Mouse (Mus musculus) liver, postnatal 0 days (tissue): ENCODE results near the gene Ankmy2. TPM values are rescaled to one million over a fixed set of nuclear protein-coding genes. Genes with fewer than 3 reads are reported as not detected.

Experiments used
- ATAC-seq: fragments of 200-750 bp; cut with Nextera tagmentation; 2 replicates; pipeline ENCODE4 v1.8.0; 2017; ENCODE audit warnings: mild to moderate bottlenecking, moderate library complexity
- DNase-seq: peaks from one replicate; pipeline ENCODE4 v3.0.0-alpha.2; 2016
- H3K27ac ChIP-seq: fragments of 300-500 bp; sonication (generic); 2 replicates; pipeline ENCODE4 v1.5.1; 2014; ENCODE audit warnings: antibody characterized with exemption, moderate library complexity, mild to moderate bottlenecking, low read depth
- H3K27me3 ChIP-seq: fragments of 300-500 bp; sonication (generic); 2 replicates; pipeline ENCODE4 v1.6.1; 2014; ENCODE audit warnings: low read length, control low read depth, mixed read lengths; ENCODE audit not compliant: insufficient read depth
- H3K36me3 ChIP-seq: fragments of 300-500 bp; sonication (generic); replicated peaks from 2 replicates; pipeline ENCODE4 v1.6.1; 2014; ENCODE audit warnings: mild to moderate bottlenecking, control low read depth, low read length, moderate library complexity, mixed read lengths; ENCODE audit not compliant: insufficient read depth
- H3K4me1 ChIP-seq: fragments of 300-500 bp; sonication (generic); 2 replicates; pipeline ENCODE4 v1.6.1; 2014; ENCODE audit warnings: antibody characterized with exemption, mild to moderate bottlenecking, control low read depth; ENCODE audit not compliant: insufficient read depth
- H3K4me2 ChIP-seq: fragments of 300-500 bp; sonication (generic); 2 replicates; pipeline ENCODE4 v1.6.1; 2014; ENCODE audit warnings: low read depth, mild to moderate bottlenecking, low read length, moderate library complexity, mixed read lengths
- H3K4me3 ChIP-seq: fragments of 300-500 bp; sonication (generic); 2 replicates; pipeline ENCODE4 v1.5.1; 2014; ENCODE audit warnings: low read depth, low read length
- H3K9ac ChIP-seq: fragments of 300-500 bp; sonication (generic); replicated peaks from 2 replicates; pipeline ENCODE4 v1.6.1; 2014; ENCODE audit warnings: mild to moderate bottlenecking, moderate library complexity
- H3K9me3 ChIP-seq: fragments of 300-500 bp; sonication (generic); 2 replicates; pipeline ENCODE4 v1.6.1; 2016; ENCODE audit warnings: mild to moderate bottlenecking, control low read depth, low read length, mixed read lengths
- CTCF ChIP-seq: sonication (generic); IDR thresholded peaks from 2 replicates; pipeline ENCODE4 v1.5.1; 2016; ENCODE audit warnings: antibody characterized with exemption, low read depth
- EP300 ChIP-seq: IDR thresholded peaks from 2 replicates; pipeline ENCODE4 v1.6.1; 2016; ENCODE audit warnings: antibody characterized with exemption, low read depth, mild to moderate bottlenecking
- WGBS: fragments of 180-500 bp; shearing (Covaris S2); extraction: QIAGEN DNeasy Blood & Tissue Kit; methylation state at CpG from one replicate; pipeline ENCODE4 v1.1.7; 2014; ENCODE audit not compliant: insufficient replicate concordance; 5-methylcytosine and 5-hydroxymethylcytosine counted together
- polyA plus RNA-seq: library from polyadenylated mRNA; unstranded; fragments of >200 nt; fragmentation: Nextera tagmentation; extraction: Ambion mirVana; gene quantifications from 2 replicates; pipeline ENCODE4 v1.2.1, GENCODE M21; 2015

The Ankmy2 gene
- polyA plus RNA-seq, 1 experiment from 2014 or later = 6.4 TPM

DNA sequence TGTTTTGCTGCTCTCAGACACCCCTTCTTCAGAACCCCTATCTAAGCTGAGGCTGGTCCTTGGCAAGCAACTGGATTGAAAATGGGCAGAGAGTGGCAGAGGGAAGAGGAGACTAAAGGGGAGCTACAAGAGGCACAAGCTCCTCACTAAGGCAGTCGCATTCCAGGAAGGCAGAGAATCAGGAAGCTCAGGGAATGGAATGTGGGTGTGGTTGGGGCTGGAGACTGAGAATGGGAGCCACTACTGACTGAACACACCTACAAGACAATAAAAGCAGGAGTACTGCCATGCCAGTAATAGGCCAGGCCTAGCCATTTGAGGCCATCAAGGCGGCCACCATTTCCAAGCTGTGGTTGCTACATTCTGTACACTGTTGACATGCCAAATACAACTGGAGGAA is 74.5 kb downstream of the Ankmy2 start:
- Histone ChIP-seq H3K4me2 (no peak overlapping the region), H3K27ac (no peak overlapping the region), H3K4me3 (no peak overlapping the region), H3K36me3 (no peaks in the 10 kb centered on the region), H3K9ac (no peak overlapping the region), H3K27me3 (no peaks in the 10 kb centered on the region), H3K9me3 (no peaks in the 10 kb centered on the region), H3K4me1 (no peaks in the 10 kb centered on the region)
- DNase-seq (no peak), ATAC-seq (no peak)
- TF ChIP-seq EP300 (no peak), CTCF (no peak)
- 71% methylated on average over 2 of the region's 2 CpGs for WGBS

DNA sequence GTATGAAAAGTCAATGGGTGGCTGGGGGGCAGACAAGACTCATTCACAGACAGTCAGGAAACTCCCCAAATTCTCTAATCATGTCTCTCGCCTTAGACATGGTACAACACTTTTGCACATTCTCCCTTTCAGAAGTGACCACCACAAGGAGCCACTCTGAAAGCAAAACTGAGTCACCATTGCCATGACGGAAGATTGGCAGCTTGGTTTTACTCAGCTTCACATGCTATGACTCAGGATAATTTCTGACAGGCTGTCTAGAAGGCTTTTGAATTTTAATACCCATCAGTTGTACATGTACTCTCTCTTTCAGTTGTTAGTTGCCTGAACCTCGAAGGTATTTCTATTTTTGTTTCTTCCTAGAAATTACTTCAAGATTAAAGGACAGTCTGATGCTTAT is 84.3 kb downstream of the Ankmy2 start:
- H3K4me2 ChIP-seq = no peak overlapping the region
- no peaks in the 10 kb centered on the region for H3K9me3 ChIP-seq
- H3K9ac ChIP-seq = no peak overlapping the region
- H3K4me3 ChIP-seq = no peak overlapping the region
- no peaks in the 10 kb centered on the region for H3K36me3 ChIP-seq
- ATAC-seq = no peak
- no peaks in the 10 kb centered on the region for H3K4me1 ChIP-seq
- H3K27me3 ChIP-seq = no peaks in the 10 kb centered on the region
- H3K27ac ChIP-seq = no peak overlapping the region
- no peak for DNase-seq
- no peak for TF ChIP-seq CTCF
- no peak for TF ChIP-seq EP300
- WGBS = 60% methylated on average over 3 of the region's 3 CpGs

Other genes with a start within 250 kb of the Ankmy2 start
- not detected in 2 replicates for gene Agr3, start 231.5 kb upstream of the Ankmy2 start, polyA plus RNA-seq
- not detected in 2 replicates for gene Agr2, start 164.2 kb upstream of the Ankmy2 start, polyA plus RNA-seq
- gene Tspan13, start 114.6 kb upstream of the Ankmy2 start, polyA plus RNA-seq = 18.3 and 19.7 TPM in 2 replicates
- 27.9 and 29.6 TPM in 2 replicates for gene Bzw2, start 966 bp downstream of the Ankmy2 start, polyA plus RNA-seq
- not detected in 2 replicates for gene Lrrc72, start 96.3 kb downstream of the Ankmy2 start, polyA plus RNA-seq
- 0.06 and 0.15 TPM in 2 replicates for gene Sostdc1, start 157.0 kb downstream of the Ankmy2 start, polyA plus RNA-seq
- gene Ispd, start 224.3 kb downstream of the Ankmy2 start, polyA plus RNA-seq = 2.0 and 2.1 TPM in 2 replicates
- 1.5 and 1.6 TPM in 2 replicates for gene D630036H23Rik, start 225.1 kb downstream of the Ankmy2 start, polyA plus RNA-seq